Mouse (Mus musculus) cerebellum, adult 2 months (tissue): ENCODE measurements around the gene Depp1.

Experiments
- CTCF ChIP-seq: fragments of 200-500 bp; IDR thresholded peaks from 2 replicates; pipeline ENCODE4 v1.5.1; 2011; ENCODE audit warnings: low read depth, mild to moderate bottlenecking, control low read depth, low read length, moderate library complexity, borderline replicate concordance; ENCODE audit not compliant: insufficient read depth
- POLR2A ChIP-seq: fragments of 200-500 bp; IDR thresholded peaks from 2 replicates; pipeline ENCODE4 v1.6.1; 2011; ENCODE audit warnings: low read length, control low read depth, borderline replicate concordance; ENCODE audit not compliant: insufficient read depth

DNA sequence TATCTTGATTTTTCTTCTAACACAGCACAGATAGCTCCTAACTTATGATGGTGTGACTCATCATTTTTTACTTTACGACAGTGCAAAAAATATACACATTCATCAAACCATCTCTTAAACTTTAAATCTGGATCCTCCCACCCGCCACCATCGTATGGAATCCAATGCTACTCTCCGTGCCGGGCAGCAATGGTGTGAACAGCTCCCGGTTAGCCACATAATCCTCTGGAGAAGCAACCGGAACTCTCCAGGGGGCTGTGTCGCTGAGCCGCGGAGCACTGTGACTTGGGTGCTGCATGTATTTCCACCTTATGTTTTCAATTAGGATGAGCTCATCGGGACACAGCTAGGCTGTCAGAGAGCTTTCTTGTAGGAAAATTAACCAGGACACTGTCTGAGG, 7.5 kb upstream of the Depp1 start:
- TF ChIP-seq POLR2A (no peak), CTCF (no peak)
